Mouse (Mus musculus) kidney, embryonic 14.5 days (tissue): ENCODE data around the gene Speg. TPM values are rescaled to one million over a fixed set of nuclear protein-coding genes. Genes with fewer than 3 reads are reported as not detected.

ENCODE experiments used
- ATAC-seq: fragments of 200-750 bp; cut with Nextera tagmentation; 2 replicates; pipeline ENCODE4 v1.8.0; 2017; ENCODE audit warnings: moderate number of reproducible peaks, mild to moderate bottlenecking, moderate TSS enrichment, moderate library complexity; ENCODE audit not compliant: low FRiP score, low TSS enrichment
- H3K27ac ChIP-seq: fragments of 300-500 bp; sonication (generic); 2 replicates; pipeline ENCODE4 v1.5.1; 2014; ENCODE audit warnings: low read depth, mild to moderate bottlenecking, low read length, moderate library complexity, mixed read lengths
- H3K27me3 ChIP-seq: fragments of 300-500 bp; sonication (generic); 2 replicates; pipeline ENCODE4 v1.6.1; 2014; ENCODE audit warnings: mild to moderate bottlenecking, low read length; ENCODE audit not compliant: control insufficient read depth, insufficient read depth
- H3K36me3 ChIP-seq: fragments of 300-500 bp; sonication (generic); 2 replicates; pipeline ENCODE4 v1.6.1; 2014; ENCODE audit warnings: low read length, mixed read lengths; ENCODE audit not compliant: control insufficient read depth, insufficient read depth
- H3K4me1 ChIP-seq: fragments of 300-500 bp; sonication (generic); 2 replicates; pipeline ENCODE4 v1.6.1; 2014; ENCODE audit warnings: low read length, mixed read lengths; ENCODE audit not compliant: control insufficient read depth, insufficient read depth
- H3K4me2 ChIP-seq: fragments of 300-500 bp; sonication (generic); replicated peaks from 2 replicates; pipeline ENCODE4 v1.6.1; 2014; ENCODE audit warnings: low read depth, mild to moderate bottlenecking, low read length
- H3K4me3 ChIP-seq: fragments of 300-500 bp; sonication (generic); 2 replicates; pipeline ENCODE4 v1.5.1; 2014; ENCODE audit warnings: mild to moderate bottlenecking, low read length
- H3K9ac ChIP-seq: fragments of 300-500 bp; sonication (generic); 2 replicates; pipeline ENCODE4 v1.6.1; 2014; ENCODE audit warnings: low read depth, mild to moderate bottlenecking, low read length, moderate library complexity
- H3K9me3 ChIP-seq: fragments of 300-500 bp; sonication (generic); 2 replicates; pipeline ENCODE4 v1.6.1; 2016; ENCODE audit warnings: low read length; ENCODE audit not compliant: control insufficient read depth
- WGBS: fragments of 180-500 bp; shearing (Covaris S2); extraction: QIAGEN DNeasy Blood & Tissue Kit; methylation state at CpG from one replicate; pipeline ENCODE4 v1.1.7; 2014; 5-methylcytosine and 5-hydroxymethylcytosine counted together
- polyA plus RNA-seq: library from polyadenylated mRNA; unstranded; fragments of >200 nt; fragmentation: Nextera tagmentation; extraction: Ambion mirVana; gene quantifications from 2 replicates; pipeline ENCODE4 v1.2.1, GENCODE M21; 2014

Gene Speg
- polyA plus RNA-seq, 1 experiment from 2014 or later = 43.5 TPM

DNA sequence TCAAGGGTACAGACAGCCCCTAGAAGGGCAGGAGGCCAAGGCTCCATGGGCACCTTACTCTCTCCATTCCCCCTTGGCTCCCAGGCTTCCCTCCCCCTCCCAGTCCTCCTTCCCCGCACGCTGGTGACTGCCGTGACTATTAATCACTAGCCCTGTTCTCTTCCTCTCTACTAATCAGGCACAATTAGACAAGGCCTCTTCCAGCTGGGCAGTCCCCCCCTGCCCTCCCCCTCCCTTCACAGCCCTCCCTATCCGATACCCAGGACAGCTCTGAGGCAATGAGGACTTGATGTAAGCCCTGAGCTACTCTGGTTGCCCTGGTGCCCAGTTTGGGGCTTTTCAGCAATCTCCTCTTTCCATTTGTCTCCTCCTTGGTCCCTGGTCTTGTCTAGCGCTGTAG, 80.9 kb downstream of the Speg start:
- WGBS = 14% methylated on average over 5 of the region's 5 CpGs
- Histone ChIP-seq H3K9me3 (no peaks in the 10 kb centered on the region), H3K4me2 (no peak overlapping the region), H3K27me3 (peaks cover 9% of the 10 kb centered on the region; the same call in 1 of the 2 replicates), H3K9ac (no peak overlapping the region), H3K4me3 (no peak overlapping the region), H3K4me1 (peaks cover 56% of the 10 kb centered on the region), H3K36me3 (no peaks in the 10 kb centered on the region), H3K27ac (no peak overlapping the region)
- no peak for ATAC-seq

DNA sequence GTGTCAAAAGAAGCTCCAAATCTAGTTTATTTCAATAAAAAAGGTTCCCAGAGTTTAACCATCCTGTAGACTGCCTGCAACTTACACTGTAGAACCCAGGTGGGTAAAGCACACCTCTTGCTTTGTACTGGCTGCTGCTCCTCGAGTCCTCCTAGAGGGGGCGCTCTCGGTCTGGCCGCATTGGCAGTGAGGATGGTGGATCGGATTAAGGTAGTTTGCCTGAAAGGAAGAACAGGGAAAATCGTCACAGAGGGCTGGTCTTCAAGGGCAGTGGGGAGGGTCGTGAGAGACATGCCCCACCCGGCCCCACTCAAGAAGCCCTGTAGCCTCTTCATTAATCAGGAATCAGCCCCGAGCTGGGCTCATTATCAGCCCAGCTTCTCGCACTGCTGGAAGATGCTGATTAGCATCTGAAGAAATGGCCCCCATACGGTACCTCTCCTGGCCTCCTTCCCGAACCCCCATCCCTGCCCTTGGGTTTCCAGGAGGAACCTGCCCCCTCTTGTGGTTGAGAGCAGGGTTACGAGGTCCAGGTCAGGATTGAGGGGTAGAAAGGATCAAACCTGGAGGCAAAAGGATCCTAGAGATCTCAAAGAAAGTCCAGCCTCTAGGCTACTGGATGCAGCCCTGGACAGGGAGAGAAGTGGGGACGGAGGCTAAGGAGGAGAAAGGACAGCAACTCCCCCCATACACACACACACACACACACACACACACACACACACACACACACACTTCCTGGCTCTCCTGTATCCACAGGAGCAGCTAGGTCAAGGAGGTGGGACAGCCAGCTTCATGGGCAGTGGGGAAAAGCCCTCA, 81.9 kb downstream of the Speg start:
- peaks cover 3% of the 10 kb centered on the region; the same call in 1 of the 2 replicates for H3K27me3 ChIP-seq
- WGBS = 9% methylated on average over 14 of the region's 14 CpGs

DNA sequence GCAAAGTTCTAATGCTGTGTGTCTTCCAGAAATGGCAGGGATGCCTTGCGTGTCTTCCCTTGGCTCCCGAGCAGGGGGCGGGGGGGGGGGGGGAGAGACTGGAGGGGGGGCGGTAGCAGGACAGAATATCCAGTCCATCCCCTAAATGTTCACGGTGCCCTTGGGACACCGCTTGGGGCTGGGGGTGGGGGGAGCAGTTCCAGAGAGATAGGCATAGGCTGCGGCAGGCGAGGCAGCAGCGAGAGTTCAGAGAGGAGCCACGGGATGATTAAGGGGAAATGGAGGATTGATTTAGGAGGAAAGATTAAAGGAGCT, 82.6 kb downstream of the Speg start:
- Histone ChIP-seq H3K9me3 (no peaks in the 10 kb centered on the region), H3K27ac (peak overlapping the region; percentile 96), H3K4me1 (peaks cover 52% of the 10 kb centered on the region), H3K4me2 (peak overlapping the region; percentile 63), H3K27me3 (no peaks in the 10 kb centered on the region), H3K36me3 (no peaks in the 10 kb centered on the region), H3K9ac (no peak overlapping the region), H3K4me3 (no peak overlapping the region)
- ATAC-seq = peak; percentile 29
- WGBS = under 1% methylated on average over 8 of the region's 10 CpGs

More for the DNA sequence above, 81.9 kb downstream of the Speg start:
- no peak overlapping the region for H3K4me3 ChIP-seq
- H3K4me1 ChIP-seq = peaks cover 51% of the 10 kb centered on the region
- ATAC-seq = peak; percentile 1; the same call in 1 of the 2 replicates
- no peak overlapping the region for H3K9ac ChIP-seq
- H3K9me3 ChIP-seq = no peaks in the 10 kb centered on the region
- H3K36me3 ChIP-seq = no peaks in the 10 kb centered on the region
- H3K27ac ChIP-seq = peak overlapping the region; percentile 96; the same call in 1 of the 2 replicates
- peak overlapping the region; percentile 63; the same call in 1 of the 2 replicates for H3K4me2 ChIP-seq

DNA sequence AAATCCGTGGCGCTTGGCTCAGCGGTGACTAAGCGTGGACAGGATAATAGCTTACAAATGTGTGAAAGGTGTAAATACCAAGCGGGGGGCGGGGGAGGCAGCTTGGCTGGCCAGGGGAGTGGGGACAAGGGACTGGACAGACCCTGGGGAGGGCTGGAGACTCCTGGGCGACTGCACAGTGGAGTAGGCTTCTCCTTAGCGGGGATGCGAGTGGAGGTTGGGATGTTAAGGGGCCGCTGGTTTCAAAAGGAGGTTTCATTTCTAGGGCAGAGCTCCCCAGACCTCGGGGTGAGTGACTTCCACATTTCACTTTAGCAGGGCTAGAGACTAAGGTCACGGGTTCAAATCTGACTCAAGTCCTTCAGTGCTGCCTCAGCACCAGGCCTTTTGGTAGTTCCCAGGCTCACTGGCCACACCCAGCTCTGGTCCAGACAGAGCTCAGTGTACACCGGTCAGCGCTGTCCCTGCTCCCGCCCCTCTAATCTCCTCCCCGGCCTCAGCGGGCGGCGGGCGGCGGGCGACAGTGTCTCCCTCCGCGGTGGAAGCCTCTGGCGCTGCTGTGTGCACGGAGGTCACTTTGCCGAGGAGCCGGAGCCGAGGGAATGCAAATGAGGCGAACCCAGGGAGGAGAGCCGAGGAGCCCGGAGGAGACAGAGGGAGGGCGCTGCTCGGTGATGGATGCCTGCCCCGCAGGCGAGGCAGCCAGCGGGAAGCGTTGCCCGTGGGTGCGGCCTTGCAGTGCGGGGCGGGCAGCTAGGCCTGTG, 83.1 kb downstream of the Speg start:
- H3K4me2 ChIP-seq = peak overlapping the region; percentile 63
- no peaks in the 10 kb centered on the region for H3K27me3 ChIP-seq
- H3K36me3 ChIP-seq = no peaks in the 10 kb centered on the region
- H3K9ac ChIP-seq = peak overlapping the region; percentile 60
- H3K9me3 ChIP-seq = no peaks in the 10 kb centered on the region
- WGBS = 2% methylated on average over 41 of the region's 42 CpGs
- peak overlapping the region; percentile 35 for H3K4me3 ChIP-seq
- ATAC-seq = peak; percentile 74
- H3K4me1 ChIP-seq = peaks cover 55% of the 10 kb centered on the region
- peak overlapping the region; percentile 96 for H3K27ac ChIP-seq

DNA sequence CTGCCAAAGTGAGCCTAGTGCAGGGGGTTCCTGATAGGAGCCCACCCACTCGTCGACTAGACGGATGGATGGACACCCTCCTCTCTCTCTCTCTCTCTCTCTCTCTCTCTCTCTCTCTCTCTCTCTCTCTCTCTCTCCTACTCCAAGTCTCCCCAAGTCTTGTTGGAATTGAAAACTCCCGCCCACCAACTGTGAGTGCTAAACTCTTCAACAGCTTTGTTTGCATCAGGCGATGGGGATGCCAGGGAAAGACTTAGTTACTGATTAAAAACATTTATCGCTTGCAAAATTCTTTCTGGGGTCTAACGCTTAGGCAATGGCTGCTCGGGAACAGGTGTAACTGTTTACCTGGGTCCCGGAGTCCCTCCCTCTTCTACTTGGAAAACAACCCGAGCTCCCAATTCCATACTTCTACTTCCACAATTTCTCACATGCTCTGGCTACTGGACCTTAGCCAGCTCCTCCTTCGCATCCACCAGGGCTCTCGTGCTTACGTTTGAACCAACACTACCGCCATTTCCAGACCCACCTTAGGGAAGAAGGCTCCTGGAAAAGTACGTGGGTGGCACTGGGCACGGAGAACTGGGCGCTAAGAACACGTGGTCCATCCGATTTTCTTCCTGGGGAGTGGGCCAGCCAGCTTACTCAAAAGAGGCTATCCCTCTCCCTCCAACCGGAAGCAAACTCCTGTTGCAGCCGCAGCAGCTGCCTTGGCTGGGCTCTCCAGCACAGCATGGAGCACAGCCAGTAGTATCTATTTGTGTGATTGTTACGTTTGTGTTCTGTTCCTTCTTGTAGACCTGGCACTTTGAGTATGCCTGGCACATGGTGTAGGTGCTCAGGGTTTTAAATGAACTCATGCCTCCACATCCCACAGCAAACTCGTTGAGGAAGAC, 83.9 kb downstream of the Speg start:
- Histone ChIP-seq H3K4me1 (peaks cover 57% of the 10 kb centered on the region), H3K27ac (peak overlapping the region; percentile 96), H3K4me2 (peak overlapping the region; percentile 63), H3K9me3 (no peaks in the 10 kb centered on the region), H3K27me3 (no peaks in the 10 kb centered on the region), H3K4me3 (peak overlapping the region; percentile 35), H3K9ac (peak overlapping the region; percentile 60; the same call in 1 of the 2 replicates), H3K36me3 (no peaks in the 10 kb centered on the region)
- ATAC-seq = no peak; the same call in 1 of the 2 replicates
- 8% methylated on average over 23 of the region's 23 CpGs for WGBS

DNA sequence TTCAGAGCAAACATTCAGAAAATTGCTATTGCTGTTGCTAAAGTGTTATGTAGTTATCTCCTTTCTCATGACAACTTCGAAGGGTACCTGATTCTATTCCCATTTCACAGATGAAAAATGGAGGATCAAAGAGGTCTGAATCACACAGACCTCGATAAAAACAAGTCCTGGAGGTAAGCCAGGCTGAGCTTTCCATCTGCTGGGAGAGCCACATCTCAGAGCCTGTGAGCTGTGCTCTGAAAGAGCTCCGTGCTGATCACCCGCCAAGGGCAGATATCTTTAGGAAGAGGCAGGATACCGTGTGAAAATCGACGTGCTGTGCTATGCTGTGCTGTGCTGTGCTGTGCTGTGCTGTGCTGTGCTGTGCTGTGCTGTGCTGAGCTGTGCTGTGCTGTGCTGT, 85.2 kb downstream of the Speg start:
- H3K4me3 ChIP-seq = no peak overlapping the region
- WGBS = 80% methylated on average over 7 of the region's 7 CpGs
- H3K4me1 ChIP-seq = peaks cover 49% of the 10 kb centered on the region
- H3K36me3 ChIP-seq = no peaks in the 10 kb centered on the region
- no peaks in the 10 kb centered on the region for H3K9me3 ChIP-seq
- H3K27ac ChIP-seq = no peak overlapping the region
- H3K9ac ChIP-seq = no peak overlapping the region
- ATAC-seq = no peak
- no peak overlapping the region for H3K4me2 ChIP-seq
- H3K27me3 ChIP-seq = 0 out of 2 replicates have a peak, but pooled peaks cover 2% of the 10 kb centered on the region

DNA sequence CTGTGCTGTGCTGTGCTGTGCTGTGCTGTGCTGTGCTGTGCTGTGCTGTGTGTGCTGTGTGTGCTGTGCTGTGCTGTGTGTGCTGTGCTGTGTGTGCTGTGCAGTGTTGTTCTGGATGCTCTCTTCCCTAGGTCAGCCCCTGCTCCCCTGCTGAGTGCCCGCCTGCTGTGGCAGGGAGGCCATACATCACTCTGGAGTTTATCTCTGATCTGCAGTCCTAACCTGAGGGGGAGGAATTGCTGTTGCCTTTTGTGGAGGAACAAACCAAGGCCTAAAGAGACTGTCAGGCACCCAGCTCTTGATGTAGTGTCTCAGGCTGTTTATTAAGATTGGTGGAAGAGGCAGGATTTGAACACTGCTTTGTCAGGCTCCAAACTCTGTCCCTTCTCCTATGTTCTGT, 87.5 kb downstream of the Speg start:
- ATAC-seq = no peak
- Histone ChIP-seq H3K4me2 (no peak overlapping the region), H3K36me3 (no peaks in the 10 kb centered on the region), H3K27ac (no peak overlapping the region), H3K9me3 (no peaks in the 10 kb centered on the region), H3K27me3 (peaks cover 9% of the 10 kb centered on the region; the same call in 1 of the 2 replicates), H3K9ac (no peak overlapping the region), H3K4me3 (no peak overlapping the region), H3K4me1 (peaks cover 30% of the 10 kb centered on the region)
- 19% methylated on average over 1 of the region's 1 CpGs for WGBS

DNA sequence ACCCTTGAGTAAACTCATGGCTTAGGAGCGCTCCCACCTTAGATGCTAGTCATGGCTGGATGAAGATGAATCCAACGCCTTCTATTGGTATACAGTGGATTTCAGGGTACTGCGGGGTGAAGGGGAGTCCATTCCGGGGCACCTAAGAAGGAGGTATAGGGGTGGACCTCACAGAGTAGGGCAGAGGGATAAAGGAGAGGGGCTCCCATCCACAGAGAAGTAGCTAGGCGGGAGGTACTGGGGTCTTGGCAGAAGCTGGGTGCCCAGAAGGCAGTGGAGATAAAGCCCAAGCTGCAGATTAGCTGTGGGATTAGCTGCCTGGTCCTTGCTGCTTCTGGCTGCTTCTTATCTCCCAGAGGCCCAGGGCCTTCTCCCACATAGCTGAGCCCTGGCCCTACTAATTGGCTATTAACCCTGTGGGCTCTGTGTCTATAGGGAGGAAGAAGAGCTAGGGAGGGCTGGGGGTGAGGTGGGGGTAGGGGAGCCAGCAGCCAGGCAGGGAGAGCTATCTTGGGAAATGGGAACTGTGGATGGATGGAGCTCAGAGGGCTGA, 88.6 kb downstream of the Speg start:
- no peak for ATAC-seq

More for the DNA sequence above, 88.6 kb downstream of the Speg start:
- Histone ChIP-seq H3K27ac (no peak overlapping the region), H3K4me1 (peaks cover 19% of the 10 kb centered on the region), H3K4me2 (no peak overlapping the region), H3K4me3 (no peak overlapping the region), H3K9ac (no peak overlapping the region), H3K27me3 (peaks cover 9% of the 10 kb centered on the region; the same call in 1 of the 2 replicates), H3K9me3 (no peaks in the 10 kb centered on the region), H3K36me3 (no peaks in the 10 kb centered on the region)
- WGBS = 69% methylated on average over 5 of the region's 5 CpGs
